Mouse (Mus musculus) fibroblast of lung, adult 2 months (primary cell): Measurements from ENCODE around the gene Nat14.
A peak's percentile ranks its signal among the peaks of the same experiment; 100 is the strongest.
"Not testable (repeated sequence)": the region's sequence is repeated elsewhere in the genome, so short reads cannot be mapped to it uniquely, and the experiment has no call there.

Experiments used
- DNase-seq: peaks from one replicate; pipeline ENCODE4 v3.0.0-alpha.2; 2011; ENCODE audit warnings: low read depth

Nat14 gene

DNA sequence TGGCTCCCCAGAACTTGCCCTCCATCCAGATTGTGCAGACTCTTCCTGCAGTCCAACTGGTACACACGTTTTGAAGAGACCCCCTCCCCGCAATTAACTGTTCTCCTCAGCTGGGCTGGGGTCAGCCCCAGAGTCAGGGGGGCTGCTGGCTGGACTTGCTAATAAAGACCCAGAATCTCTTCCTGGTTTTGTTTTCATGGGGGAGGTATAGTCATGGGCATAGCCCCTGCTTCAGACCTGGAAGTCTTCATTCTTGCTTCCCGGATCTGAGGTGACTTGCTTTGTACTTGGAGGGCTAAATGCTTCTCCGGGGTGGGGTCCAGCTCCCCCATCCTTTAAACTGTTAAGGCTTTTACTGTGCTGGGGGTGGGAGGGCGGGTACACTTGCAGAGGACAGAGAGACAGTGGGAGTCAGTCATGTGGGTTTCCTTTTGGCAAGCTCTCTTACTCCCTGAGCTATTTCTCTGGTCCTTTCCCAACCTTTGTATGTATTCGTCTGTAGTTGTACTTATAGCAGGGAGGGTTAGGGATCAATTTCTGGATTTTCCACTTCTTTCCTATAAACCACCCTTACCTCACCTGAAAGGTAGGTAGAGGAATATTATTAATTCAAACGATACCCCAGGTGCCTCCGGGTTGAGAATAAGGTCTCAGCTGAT lies at the start of gene Nat14:
Gene Nat14 (plus strand): TSS at position 205 of the 659 bp plus-strand sequence.
- DNase-seq: no peak

DNA sequence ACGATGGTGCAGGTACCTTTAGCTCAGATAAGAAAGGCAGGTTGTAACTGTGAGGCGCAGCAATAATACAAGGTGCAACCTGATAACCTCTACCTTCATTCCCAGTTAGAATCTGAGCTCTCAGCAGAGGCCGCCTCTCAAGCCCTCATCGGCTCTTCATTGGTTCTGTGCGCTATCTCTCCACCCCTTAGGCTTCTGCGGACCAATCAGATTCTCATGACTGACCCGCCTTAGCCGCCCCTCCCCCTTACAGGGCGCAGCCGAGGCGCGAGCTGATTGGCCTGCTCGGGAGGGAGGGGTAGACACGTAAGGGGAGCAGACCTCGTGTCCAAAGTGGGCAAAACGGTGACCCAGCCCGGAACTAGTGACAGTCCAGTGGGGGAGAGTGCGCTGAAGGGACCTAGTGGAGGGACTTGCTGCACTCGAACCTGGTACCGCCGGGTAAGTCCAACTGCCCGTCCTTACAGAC lies 45.0 kb upstream of the Nat14 start, which contains the start of gene Isoc2a:
Gene Isoc2a (plus strand): TSS at position 401 of the 469 bp plus-strand sequence.
- peak; percentile 96 for DNase-seq

DNA sequence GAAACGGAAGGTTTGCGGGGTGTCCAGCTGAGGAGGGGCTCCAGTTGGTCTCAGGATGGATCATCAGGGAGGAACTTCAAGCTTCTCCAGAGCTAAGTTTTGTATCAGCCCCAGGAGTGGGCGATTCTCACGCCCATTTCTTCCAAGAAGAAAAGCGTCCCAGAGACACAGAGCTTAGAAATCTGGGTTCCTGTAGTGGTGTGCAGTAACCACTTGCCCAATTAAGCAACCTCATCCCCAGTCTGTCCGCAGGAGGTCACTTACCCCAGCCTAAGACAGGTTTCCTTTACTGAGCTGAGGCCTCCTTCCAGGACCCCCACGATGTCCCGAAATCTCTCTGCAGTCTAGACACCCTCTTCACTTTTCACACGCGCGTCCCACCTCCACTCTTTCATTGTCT lies 44.6 kb upstream of the Nat14 start:
- DNase-seq: no peak

DNA sequence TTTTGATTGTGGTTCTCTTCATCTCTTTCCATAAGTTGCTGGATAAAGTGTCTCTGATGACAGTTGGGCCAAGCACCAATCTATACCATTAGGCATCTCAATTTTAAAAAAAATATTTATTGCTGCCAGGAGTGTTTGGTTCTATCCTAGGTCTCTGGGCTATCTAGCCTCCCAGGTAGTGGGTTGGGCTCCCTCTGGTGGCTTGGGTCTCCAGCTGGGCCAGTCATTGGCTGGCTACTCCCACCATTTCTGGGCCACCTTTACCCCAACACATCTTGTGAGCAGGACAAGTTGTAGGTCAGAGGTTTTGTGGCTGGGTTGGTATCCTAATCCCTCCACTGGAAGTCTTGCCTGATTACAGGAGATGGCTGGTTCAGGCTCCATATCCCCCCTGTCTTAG lies 43.6 kb upstream of the Nat14 start:
- no peak for DNase-seq

DNA sequence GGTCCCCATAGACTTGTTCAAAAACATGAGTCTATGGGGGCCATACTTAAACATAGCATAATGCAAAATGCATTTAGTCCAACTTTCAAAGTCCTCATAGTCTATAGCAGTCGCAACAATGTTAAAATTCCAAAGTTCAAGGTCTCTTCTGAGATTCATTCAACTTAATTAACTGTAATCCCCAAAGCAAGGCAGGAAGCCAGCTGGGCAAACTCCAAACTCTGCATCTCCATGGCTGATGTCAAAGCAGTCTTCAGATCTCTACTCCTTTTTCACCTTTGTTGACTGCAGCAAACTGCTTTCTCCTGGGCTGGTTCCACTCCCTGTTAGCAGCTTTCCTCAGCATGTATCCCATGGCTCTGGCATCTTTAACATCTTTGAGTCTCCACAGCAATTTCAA lies 42.8 kb upstream of the Nat14 start:
- DNase-seq: not testable (repeated sequence)

DNA sequence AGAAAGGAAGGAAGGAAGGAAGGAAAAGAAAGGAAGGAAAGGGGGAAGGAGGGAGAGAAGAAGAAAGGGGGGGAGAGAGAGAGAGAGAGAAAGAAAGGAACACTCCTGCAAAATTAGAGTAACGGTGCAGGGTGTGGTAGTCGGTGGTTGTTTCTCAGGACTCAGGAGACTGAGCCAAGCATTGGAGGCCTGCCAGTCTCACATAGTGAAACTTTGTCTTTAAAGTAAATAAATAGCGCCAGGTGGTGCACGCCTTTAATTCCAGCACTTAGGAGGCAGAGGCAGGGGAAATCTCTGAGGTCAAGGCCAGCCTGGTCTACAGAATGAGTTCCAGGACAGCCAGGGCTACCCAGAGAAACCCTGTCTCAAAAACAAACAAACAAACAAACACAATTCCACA lies 35.1 kb upstream of the Nat14 start:
- peak; percentile 49 for DNase-seq

DNA sequence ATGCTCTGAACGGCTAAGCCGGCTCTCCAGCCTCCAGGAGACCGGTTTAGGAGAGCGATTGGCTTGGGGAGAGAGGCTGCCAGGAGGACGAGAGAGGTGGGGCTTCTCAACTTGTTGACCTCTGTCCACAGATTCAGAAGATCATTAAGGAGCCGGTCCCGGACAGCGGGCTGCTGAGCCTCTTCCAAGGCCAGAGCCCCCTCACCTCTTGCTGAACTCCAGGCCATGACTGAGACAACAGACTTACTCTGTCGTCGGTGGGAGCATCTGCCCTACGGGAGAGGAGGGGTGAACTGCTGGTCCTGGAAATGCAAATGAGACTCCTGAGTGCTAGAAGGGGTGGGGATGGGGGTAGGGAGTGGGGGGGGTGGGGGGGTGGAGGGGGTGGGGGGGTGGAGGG lies 26.6 kb upstream of the Nat14 start:
- DNase-seq: no peak

DNA sequence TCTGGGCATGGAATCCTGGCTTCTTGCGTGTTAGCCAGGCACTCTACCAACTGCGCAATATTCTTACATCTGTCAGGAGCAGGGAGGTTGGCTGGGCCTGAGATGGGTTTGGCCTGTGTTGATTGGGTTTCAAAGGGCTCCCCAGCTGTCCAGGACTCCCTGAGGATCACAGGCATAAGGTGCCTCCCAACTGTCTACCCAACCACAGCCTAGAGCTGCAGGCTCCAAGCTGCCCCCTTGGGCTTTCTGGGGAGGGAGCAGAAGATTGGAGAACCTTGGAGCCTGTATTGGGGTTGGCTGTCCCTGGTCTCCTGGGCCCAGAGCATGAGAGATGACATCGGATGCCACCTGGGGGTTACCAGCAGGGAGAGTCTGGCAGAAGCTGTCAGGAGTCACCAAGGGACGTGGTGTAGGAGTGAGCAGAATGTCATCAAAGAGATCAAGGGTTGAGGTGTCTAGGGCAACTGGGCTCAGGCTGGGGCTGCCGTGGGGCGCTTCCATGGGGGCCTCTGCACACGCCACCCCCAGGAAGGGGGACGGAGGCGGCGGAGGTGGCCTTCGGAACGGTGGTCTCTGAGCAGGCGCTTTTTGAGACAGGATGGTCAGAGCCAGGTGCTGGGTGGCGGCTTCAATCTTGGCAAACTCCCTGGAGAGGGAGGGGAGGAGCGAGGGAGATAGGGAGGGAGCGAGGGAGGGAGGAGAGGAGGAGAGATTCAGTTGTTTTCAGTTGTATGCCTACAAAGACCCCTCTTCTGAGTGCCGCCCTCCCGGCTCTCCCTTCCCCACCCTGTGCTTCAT lies 22.8 kb upstream of the Nat14 start:
- DNase-seq: no peak

DNA sequence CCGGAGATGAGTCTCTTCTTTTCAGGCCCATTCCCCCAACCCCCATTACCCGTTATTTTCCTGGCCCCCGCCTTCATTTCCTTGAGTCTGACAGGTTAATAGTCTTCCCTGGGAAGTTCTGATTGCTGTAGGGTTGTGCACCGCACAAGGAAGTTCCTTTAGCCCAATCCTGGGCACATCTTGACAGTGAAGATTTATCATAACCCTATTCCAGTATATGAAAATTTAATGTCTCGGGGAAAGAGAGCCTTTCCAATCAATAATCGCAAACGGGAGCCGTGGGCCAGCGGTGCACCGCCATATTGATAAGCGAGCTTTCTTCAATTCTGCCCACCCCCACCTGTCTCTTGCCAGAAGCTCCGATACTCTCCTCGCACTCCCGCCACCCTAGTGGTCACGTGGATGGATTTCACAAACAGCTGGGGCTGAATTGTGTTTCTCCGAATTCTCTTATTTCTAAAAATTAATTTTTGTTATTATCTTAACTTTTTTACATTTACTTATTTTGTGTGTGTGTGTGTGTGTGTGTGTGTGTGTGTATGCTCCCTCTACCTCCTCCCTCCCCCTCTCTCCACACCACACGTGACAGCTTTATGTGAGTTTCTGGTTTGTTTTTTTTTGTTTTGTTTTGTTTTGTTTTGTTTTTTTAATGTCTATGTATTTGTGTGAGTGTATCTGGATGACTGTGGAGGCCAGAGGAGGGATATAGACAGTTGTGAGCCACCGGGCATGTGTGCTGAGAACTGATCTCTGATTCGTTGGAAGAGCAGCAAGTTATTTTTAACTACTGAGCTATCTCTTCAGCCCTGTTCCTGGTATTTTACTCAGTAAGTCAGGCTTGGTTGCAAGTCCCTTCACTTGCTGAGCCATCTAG lies 21.9 kb upstream of the Nat14 start:
- DNase-seq: no peak

DNA sequence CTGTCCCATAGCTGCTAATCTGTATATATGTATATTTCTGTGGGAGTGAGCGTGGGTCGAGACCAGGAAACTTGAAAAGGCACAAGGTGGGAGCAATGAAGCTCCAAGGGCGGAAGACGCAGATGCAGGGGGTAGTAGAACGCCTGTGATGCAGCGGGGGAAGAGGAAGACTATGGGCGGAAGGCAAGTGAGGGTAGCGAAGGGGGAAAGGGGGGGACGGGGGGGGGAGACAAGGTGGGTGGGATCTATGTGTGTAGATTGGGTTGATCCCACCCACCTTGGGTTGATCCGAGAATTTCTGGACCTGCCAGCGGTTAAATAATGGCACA lies 21.3 kb upstream of the Nat14 start:
- no peak for DNase-seq

DNA sequence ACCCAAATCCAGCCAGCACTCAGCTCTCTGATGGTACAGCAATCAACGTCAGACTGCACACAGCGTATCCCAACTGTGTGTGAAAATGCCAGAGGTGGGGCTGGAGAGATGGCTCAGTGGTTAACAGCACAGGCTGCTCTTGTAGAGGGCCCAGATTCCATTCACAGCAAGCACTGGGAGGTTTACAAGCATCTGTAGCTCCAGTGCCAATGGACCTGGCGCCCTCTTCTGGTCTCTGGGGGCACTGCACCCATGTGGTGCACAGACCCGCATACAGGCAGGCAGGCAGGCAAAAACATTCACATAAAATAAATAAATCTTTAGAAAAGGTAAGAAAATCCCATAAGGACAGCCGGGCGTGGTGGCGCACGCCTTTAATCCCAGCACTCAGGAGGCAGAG lies 20.7 kb upstream of the Nat14 start:
- DNase-seq: no peak

DNA sequence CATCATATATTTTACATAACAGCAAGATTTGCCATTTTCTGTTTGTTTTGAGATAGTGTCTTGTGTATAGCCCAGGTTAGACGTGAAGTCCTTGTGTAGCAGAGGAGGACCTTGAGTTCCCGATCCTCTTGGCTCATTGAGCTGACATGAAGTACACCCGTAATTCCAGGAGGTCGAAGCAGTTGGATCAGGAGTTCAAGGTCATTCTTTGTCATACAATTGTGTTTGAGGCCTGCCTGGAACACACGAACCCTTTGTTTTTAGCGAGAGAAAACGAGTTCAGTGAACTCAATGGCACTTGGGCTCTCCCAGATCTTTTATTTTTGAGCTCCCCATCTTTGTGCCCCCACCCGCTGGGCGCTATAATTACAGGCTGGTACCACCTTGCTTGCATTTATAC lies 19.4 kb upstream of the Nat14 start:
- no peak for DNase-seq

DNA sequence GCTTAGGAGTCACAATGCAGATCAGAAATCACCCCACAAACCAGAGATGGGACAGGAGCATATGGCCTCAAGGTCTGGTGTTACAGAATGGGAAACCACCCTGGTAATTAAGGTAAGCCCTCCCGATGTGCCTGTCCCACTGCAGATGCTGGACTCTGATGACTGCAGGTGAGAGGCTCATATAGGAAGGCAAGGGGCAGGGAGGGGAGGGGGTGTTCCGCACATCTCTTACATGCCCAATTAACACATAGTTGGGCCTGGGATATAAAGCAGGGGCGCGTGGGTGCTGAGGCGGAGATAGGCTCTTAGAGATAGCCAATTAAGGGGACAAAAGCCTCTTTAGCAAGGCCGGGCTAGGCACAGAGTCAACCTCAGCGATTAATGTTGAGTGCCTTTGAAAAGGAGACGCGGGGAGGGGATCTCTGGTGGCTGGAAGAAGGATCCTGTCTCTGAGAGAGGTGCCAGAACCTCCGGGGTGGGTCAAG lies 15.3 kb upstream of the Nat14 start, which contains the start of gene Gm36210:
Gene Gm36210 (minus strand): TSS at position 51 of the 485 bp plus-strand sequence.
- DNase-seq: no peak

DNA sequence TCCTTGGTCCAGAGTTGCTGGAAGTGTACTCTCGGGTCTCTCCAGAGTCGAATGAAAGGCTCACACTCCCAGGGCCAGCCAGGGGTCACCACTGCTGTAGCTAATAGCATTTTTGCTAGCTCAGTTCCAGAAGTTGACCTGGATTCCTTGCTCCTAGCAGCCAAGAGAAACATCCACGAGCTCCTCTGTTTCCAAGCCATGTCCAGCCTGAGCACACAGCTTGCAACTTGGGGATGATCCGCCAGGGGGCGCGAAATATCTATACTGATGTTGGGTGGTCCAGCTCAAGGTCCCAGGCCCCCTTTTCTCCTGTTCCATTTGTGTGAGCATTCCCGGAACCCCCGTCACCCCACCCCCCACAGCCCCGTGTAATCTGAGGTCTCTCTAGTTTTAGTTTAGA lies 10.3 kb upstream of the Nat14 start:
- DNase-seq: peak; percentile 43

DNA sequence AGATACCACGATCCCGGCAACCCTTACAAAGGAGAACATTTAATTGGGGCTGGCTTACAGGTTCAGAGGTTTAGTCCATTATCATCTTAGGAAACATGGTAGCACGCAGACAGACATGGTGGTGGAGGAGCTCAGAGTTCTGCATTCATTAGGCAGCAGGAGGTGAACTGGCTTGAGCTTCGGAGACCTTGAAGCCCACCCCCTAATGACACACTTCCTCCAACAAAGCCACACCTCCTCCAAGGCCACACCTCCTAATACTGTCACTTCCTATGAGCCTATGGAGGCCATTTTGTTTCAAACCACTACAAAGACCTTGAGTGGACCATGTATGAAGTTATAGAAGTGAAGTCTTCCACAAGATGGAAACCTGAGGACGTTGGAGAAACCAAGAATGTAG lies 9.6 kb upstream of the Nat14 start:
- no peak for DNase-seq

DNA sequence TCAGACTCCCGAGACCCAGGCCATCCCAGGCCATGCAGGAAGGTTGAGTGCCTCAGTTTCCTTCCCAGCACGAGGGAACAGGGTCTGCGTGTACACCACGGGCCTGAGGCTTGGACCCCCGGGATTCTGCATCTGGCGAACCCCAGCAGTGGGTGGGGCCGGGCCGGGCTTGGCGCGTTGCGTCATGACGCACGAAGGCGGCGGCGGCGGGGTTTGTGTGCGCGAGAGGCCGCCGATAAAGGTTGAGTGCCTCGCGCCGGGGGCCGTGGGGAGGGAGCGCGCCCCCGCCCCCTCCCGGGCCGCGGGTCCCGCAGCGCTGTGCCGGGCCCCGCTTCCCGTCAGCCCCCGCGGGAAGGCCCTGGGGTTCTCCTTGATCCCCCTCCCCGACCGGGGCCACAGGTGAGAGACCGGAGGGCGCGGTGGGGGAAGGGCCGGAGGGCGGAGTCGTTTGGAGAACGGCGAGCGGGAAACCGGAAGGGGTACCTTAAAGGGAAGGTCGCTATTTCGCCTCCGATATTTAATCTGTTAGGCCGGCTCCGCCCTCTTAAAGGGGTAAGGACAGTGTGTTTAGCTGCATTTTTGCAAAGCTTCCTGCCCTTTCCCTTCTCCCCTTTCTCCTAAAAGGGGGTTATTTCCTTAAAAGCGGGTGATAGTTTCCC lies 6.7 kb upstream of the Nat14 start, which contains the start of gene Zfp628:
Gene Zfp628 (plus strand): TSS at position 211 of the 659 bp plus-strand sequence.
- DNase-seq: peak; percentile 80

DNA sequence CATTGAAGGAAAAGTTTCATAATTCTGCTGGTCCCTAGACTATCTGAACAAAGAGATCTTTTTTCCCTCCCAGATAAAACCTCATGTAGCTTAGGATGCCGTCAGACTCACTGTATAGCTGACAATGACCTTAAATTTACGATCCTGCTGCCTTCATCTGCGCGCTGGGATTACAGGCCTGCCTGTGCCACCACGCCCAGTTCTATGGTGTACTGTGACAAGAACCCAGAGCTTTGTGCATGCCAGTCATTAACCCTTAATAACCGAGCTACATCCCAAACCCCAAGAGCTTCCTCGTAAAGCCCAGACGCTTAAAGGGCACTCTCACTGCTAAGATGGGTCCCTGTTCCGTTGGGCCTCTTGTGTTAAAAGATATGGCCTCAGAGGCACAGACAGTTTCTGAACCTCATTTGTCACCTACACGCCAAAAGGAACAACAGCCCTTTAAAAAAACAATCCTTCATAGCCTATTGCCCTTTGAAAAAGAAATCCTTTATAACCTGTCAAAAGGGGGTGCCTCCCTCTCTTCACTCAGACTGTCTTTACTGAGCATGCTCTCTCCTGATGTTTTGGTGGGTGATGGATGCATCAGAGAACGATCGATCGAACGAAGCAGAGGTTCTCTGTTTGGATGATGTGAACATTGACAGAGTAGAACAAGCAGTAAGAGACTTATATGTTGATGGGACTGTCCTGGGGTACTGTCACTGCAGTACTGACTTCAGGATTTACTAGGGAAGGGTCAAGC lies 6.0 kb upstream of the Nat14 start:
- DNase-seq: no peak

DNA sequence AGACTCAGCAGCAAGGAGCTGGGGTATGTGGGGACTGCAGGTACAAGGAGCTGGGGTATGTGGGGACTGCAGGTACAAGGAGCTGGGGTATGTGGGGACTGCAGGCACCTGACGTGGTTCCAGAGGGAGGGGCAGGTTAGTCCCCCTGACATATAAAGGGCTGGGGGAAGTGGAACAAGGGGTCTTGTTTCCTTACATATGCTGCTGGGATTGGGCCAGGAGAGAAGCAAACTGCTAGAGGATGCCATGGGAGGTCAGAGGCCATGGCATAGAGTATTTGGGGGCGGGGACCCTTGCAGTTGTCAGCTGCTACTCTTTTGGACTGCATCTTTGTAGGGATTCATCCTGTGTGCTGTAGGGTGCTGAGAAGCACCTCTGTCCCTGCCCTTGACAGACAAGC lies 4.3 kb upstream of the Nat14 start:
- no peak for DNase-seq

DNA sequence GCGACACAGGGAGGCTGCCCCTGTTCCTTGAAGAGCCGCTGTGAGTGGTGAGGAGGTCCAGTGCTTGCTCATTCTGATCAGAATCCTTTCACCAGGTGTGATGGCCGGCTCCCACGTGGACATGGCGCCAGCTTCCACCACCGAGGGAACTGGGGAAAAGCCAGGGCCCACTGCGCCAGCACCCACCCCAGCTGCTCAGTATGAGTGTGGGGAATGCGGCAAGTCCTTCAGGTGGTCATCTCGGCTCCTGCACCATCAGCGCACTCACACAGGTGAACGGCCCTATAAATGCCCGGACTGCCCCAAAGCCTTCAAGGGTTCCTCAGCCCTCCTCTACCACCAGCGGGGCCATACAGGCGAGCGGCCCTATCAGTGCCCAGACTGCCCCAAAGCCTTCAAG lies 3.1 kb upstream of the Nat14 start:
- DNase-seq: no peak

DNA sequence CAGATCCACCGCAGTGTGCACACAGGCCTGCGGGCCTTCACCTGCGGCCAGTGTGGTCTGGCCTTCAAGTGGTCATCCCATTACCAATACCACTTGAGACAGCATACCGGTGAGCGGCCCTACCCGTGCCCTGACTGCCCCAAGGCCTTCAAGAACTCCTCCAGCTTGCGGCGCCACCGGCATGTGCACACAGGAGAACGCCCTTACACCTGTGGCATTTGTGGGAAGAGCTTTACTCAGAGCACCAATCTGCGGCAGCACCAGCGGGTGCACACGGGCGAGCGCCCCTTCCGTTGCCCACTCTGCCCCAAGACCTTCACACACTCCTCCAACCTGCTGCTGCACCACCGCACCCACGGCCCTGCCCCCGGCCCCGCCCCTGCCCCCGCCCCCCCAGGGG lies 2.7 kb upstream of the Nat14 start:
- no peak for DNase-seq

DNA sequence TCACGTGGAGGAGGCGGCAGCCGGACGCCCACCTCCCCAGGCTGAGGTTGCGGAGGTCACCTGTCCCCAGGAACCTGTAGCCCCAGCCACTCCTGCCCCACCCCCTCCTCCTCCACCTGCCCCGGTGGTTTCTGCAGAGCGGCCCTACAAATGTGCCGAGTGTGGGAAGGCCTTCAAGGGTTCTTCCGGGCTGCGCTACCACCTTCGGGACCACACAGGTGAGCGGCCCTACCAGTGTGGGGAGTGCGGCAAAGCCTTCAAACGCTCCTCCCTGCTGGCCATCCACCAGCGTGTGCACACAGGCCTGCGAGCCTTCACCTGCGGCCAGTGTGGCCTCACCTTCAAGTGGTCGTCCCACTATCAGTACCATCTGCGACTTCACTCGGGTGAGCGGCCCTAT lies 1.9 kb upstream of the Nat14 start:
- DNase-seq: no peak
